Mouse (Mus musculus) inflammation-experienced regulatory T-cells, adult 6 months (primary cell): ENCODE data around the gene Eml3. TPM values are rescaled to one million over a fixed set of nuclear protein-coding genes. Genes with fewer than 3 reads are reported as not detected.
"Not testable (repeated sequence)": the region's sequence is repeated elsewhere in the genome, so short reads cannot be mapped to it uniquely, and the experiment has no call there.

Experiments
- ATAC-seq: one replicate; pipeline ENCODE4 v1.8.0; 2017
- polyA plus RNA-seq, 3 experiments: library from polyadenylated mRNA; unstranded; fragments of 100-300 nt; shearing (Covaris generic); gene quantifications; one replicate each; pipeline ENCODE4 v1.2.1; 2017

Gene Eml3
- polyA plus RNA-seq = 10 to 100 TPM; 20.3 to 25.7 (median 20.4) TPM

- ATAC-seq = peak; percentile 78
These were observed at the start of gene Eml3, which contains the start of gene Rom1 for GRCm38 (mm10) chr19:8929224-8930088. Gene Eml3 (plus strand): TSS chr19:8929552. Gene Rom1 (minus strand): TSS chr19:8929356.

GRCm38 (mm10) chr19:8880311-8881033 lies 48.9 kb upstream of the Eml3 start, which contains the start of gene Uqcc3:
Gene Uqcc3 (minus strand): TSS chr19:8880923.
- peak; percentile 98 for ATAC-seq

GRCm38 (mm10) chr19:8881034-8881392 lies 48.3 kb upstream of the Eml3 start:
- peak; percentile 59 for ATAC-seq

DNA sequence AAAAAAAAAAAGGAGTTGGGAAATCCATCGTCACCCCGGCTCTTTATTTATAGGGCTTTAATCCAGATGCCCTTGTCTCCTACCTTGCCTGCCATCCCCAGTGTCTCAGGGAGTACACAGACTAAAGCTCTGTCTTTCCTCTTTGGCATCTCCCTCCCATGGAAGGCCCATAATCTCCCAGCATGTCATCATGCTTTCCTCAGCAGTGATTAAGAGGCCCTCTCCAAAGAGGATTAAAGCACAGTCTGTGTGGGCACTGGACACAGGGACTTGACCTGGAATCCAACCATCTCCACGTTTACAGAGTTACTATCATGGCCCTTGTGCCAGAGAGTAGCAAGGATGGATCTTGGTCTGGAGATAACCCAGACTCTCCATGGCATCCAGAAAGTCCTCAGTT lies 45.7 kb upstream of the Eml3 start, which contains the start of the genes Lbhd1 and Gm49403:
Gene Lbhd1 (plus strand): TSS at position 117 of the 400 bp plus-strand sequence.
Gene Gm49403 (plus strand): TSS at position 315 of the 400 bp plus-strand sequence.
- ATAC-seq = no peak

DNA sequence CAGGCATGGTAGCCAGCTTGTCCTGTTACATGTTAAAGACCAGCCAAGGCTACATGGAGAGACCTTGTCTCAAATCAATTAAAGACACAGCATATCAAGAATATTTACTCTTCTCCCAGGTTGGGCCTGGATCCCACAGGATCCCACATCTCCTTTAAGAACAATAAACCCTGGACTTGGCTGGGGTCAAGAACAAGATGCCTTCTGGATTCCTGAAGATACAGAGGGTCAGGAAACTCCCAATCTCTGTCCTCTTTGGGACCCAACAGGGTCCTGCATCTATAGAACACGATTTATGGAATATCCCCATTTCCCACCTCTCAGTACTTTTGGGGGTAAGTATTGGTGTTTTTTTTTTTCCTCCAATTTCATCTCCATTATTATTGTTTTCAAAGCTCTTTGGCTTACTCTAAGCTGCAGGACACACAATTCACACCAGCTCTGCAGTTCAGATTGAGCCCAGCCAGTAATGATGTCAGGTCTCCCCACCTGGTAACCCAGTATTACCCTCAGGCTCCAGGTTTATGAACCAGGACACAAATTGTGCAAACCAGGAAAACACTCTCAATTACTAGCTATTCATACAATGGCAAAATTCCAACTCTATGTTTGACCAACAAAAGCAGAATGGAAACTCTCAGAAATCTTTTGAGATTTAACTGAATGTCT lies 42.3 kb upstream of the Eml3 start:
- no peak for ATAC-seq

DNA sequence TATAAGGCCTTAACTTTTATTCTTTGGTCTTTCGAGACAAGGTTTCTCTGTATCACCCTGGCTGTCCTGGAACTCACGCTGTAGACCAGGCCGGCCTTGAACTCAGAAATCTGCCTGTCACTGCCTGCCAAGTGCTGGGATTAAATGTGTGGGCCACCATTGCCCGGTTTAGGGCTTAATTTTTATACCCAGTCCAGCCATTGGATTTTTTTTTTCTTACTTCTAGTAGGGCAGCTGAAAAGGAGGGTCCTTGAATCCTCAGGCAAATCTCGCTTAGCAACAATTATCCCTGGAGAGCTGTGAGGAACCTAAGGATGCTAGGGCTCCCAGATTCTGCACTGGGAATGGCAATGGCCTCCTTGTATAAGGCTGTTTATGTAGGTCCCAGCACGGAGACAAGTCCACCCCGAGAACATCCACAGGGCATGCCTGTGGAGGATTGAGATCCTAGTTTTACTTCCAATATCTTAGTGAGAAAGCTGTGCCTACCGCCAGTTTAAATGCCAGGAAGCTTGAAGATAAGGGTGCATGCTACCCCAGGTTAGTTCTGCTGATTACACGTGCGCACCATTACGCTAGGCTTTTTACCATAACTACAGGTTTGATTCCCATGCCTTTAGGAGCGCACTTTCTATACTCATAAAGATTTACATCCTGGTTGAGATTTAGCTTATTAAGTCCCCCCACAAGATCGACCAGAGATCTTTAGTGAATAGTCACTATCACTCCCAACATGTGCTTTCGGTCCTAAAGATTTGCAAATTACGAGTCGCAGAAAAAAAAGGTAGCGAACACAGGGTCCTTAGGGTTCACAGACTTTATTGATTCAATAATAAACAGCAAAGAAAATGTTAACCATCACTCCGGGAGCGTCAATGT lies 41.5 kb upstream of the Eml3 start:
- no peak for ATAC-seq

- ATAC-seq = peak; percentile 98
These were observed 40.6 kb upstream of the Eml3 start, which contains the start of the genes 1810009A15Rik and Gm49416 for GRCm38 (mm10) chr19:8888511-8889385. Gene 1810009A15Rik (plus strand): TSS chr19:8888853. Gene Gm49416 (plus strand): TSS chr19:8888926.

DNA sequence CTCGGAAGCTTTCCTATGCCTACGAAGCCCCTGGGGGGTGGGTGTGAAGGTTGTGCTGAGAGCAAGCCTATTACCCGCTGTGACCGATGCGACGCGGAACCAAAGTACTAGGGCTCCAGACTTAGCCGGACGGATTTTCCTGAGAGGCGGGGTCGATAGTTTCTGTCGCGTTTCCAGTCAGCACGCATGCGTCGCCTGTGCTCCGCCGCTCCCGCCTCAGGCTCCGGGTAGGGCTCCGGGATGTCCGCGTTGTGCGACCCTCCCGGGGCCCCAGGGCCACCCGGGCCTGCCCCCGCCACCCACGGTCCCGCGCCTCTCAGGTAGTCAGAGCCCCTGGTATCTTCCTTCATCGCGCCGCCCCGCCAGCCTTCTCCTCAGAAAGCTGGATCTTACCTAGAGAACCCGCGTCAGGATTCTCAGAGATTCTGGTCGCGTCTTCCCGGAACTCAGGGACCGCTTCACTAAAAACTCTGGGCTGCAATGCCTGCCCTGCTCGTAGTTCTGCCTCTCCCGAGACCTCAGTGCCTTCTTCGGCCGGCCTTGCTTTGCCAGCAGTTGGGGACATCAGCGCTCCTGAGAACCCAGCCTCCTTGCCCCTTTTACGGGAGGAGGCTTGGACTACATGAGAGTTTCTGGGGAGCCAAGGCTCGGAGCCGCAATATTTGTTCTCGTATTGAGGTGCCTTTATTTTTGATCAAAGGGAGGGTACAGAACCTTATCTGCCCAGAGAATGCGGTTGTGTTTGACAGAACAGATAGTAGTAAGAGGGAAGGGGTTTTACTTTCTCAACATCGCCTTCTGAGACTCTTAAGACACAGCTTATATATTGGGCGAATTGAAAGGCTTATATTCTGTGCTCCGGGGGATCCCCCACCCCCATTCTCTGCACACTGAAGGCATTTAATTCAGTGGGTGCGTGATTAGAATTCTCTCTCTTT lies 36.3 kb upstream of the Eml3 start, which contains the start of gene Ints5:
Gene Ints5 (plus strand): TSS at position 177 of the 938 bp plus-strand sequence.
- ATAC-seq = peak; percentile 30

- no peak for ATAC-seq
These were observed 33.9 kb upstream of the Eml3 start for GRCm38 (mm10) chr19:8895397-8895960.

DNA sequence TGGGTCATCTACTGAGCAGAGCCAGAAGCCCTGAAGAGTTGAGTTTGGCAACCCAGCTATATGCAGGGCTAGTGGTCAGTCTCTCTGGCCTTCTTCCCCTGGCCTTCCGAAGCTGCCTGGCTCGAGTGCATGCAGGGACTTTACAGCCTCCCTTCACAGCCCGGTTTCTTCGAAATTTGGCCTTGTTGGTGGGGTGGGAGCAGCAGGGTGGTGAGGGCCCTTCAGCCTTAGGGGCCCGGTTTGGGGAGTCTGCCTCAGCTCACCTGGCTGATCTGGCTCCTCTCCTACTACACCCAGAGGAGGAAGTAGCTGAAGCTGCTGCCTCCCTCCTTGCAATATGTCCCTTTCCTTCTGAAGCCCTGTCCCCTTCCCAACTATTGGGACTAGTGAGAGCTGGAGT lies 33.1 kb upstream of the Eml3 start:
- ATAC-seq = not testable (repeated sequence)

DNA sequence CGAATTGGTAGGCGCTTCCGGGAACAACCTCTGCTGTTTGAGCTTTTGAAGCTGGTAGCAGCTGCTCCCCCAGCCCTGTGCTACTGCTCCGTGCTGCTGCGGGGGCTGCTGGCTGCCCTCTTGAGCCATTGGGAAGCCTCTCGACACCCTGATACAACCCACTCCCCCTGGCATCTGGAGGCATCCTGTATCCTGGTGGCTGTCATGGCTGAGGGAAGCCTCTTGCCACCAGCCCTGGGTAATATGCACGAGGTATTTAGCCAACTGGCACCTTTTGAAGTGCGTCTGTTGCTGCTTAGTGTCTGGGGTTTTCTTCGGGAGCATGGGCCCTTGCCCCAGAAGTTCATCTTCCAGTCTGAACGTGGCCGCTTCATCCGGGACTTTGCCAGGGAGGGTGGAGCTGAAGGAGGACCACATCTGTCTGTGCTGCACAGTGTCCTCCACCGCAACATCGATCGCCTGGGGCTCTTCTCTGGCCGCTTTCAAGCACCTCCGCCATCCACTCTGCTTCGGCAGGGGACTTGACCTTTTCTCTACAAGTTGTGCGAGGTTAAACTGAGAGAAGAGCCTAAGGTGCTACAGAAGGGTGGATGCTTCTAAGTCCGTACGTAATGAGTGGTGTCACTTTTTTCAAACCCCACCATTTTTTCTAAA lies 32.0 kb upstream of the Eml3 start:
- ATAC-seq = not testable (repeated sequence)

GRCm38 (mm10) chr19:8897865-8898495 lies 31.4 kb upstream of the Eml3 start, which contains the start of gene Ganab:
Gene Ganab (plus strand): TSS chr19:8898071.
- ATAC-seq = peak; percentile 96

DNA sequence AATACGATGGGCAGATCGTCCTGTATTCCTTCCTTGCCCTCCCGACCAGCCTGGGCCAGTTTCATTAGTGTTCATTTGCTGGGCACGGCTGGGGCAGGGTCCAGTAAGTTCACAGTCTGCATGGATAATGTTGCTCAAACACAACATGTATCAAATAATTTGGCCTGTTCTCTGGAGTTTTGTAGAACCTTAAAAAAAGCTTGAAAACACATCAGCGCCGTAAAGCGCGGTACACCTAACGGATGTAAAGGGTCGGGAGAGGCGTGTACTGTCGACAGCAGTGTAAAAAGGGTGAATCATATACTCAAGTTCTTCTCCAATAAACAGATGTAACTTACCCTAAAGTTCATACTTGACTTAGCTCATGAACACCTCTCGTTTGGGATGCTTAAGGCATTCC lies 30.8 kb upstream of the Eml3 start:
- no peak for ATAC-seq

DNA sequence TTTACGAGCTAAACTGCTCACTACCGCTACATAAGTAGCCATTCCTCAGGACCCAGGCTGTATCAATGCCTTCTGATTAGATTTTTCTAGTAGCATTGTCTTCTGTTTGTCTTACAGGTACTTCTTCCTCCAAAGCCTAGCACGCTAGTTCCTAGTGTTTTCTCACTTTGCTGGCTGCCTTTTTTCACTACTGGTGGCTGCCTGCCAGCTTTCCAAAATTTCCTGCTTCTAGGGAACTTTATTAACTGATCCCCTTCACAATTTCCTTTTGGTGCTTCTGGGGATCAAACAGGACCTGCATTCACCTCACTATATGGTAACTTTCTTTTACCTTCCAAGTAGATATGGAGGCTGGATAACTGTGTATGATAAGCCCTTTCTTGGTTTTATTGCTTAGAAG lies 30.3 kb upstream of the Eml3 start:
- ATAC-seq = no peak

DNA sequence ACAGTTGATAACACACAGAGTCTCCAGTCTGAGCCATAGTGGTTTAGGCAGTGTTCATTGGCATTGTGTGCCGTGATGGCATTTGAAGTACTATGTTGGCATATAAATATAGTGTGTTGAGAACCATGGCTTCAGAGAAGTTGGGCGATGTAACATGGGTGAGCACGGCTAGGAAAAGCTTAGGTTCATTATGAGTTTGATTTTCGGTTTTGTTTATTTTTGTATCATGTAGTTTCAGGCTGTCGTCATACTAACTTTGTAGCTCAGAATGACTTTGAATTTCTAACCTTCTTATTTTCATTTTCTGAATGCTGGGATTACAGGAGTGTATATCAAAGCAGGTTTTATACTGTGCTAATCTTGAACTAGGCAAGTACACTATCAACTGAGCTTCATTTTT lies 25.9 kb upstream of the Eml3 start:
- no peak for ATAC-seq

DNA sequence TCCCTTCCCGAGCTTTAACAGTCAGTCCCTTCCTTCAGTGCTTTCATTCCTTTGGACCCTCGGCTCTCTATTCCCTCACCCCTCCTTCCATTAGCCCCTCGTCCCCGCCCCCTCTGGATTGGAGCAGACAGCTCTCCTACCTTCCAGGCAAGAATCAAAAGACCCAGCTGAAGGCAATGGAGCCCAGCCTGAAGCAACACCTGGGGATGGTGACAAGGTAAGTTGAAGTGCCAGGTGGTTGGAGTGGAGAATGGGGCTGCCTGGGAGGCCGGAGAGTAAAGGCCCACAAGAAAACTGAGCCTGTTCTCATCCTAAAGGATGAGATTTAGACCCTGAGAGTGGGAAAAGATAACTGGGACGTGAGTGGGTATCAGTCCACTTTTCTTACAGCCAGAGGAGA lies 20.8 kb upstream of the Eml3 start:
- ATAC-seq = no peak

DNA sequence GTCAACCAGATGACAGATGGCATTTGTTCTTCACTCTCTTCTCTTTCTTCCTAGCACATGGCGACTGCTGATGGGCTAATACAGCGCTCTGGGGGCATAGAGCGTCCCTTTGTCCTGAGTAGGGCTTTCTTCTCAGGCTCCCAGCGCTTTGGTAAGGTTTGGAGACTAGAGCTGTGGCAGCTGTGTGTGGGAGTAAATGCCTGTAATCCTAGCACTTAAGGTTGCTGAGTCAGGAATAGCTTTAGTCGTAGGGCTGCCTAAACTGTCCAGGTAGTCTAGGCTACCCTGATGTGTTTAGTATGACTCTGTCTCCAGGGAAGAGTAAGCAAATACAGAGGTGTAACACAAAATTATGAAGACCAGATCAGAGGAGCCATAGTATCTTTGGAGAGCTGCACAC lies 17.5 kb upstream of the Eml3 start:
- no peak for ATAC-seq

DNA sequence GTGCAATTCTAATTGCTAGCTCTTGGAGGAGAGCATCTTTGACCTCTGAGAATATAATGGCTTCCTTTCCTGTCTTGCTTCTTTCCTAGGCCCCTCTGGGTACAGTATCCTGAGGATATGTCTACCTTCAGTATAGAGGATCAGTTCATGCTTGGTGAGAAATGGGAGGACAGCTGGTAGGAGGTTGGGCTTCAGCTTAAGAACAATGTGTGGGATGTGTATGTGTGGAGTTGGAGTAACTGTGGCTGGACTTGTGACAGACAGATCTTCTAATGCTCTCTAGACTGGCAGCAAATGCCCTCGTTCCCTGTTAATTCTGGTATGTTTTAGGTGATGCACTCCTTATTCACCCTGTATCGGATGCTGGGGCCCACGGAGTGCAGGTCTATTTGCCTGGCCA lies 15.1 kb upstream of the Eml3 start:
- no peak for ATAC-seq
